Mouse (Mus musculus): ENCODE data around the gene Pabpn1. TPM values are rescaled to one million over a fixed set of nuclear protein-coding genes. Genes with fewer than 3 reads are reported as not detected.

Pabpn1 gene
- polyA plus RNA-seq, 1 experiment from 2014 or later: 123 TPM

- Histone ChIP-seq H3K4me3 (replicated peaks; ENCODE audit: low read depth, low read length) (no peak overlapping the region), H3K27ac (no peak overlapping the region), H3K4me1 (replicated peaks; ENCODE audit: insufficient read depth, low read length) (peaks cover 13% of the 10 kb centered on the region), H3K27me3 (ENCODE audit: insufficient read depth, low read length) (no peaks in the 10 kb centered on the region), H3K36me3 (ENCODE audit: insufficient read depth, low read length) (no peaks in the 10 kb centered on the region), H3K9me3 (replicated peaks; ENCODE audit: low read length) (no peaks in the 10 kb centered on the region), H3K4me2 (ENCODE audit: low read length) (no peak overlapping the region), H3K9ac (ENCODE audit: low read depth, low read length) (no peak overlapping the region)
- 77% methylated on average over 16 of the region's 16 CpGs for WGBS
- no peak for DNase-seq (ENCODE audit: low spot score)
- no peak for ATAC-seq (replicated peaks; ENCODE audit: low FRiP score, low read depth)
- TF ChIP-seq CTCF (IDR thresholded peaks at IDR 0.05; ENCODE audit: low read depth): no peak
These were observed 45.3 kb downstream of the Pabpn1 start for GRCm38 (mm10) chr14:54937361-54938182.

- H3K4me3 ChIP-seq (replicated peaks; ENCODE audit: low read depth, low read length): no peak overlapping the region
- no peak for TF ChIP-seq CTCF (IDR thresholded peaks at IDR 0.05; ENCODE audit: low read depth)
- DNase-seq (ENCODE audit: low spot score): no peak
- no peaks in the 10 kb centered on the region for H3K27me3 ChIP-seq (ENCODE audit: insufficient read depth, low read length)
- H3K9ac ChIP-seq (ENCODE audit: low read depth, low read length): no peak overlapping the region
- 72% methylated on average over 15 of the region's 15 CpGs for WGBS
- H3K36me3 ChIP-seq (ENCODE audit: insufficient read depth, low read length): no peaks in the 10 kb centered on the region
- H3K27ac ChIP-seq: no peak overlapping the region
- peaks cover 13% of the 10 kb centered on the region for H3K4me1 ChIP-seq (replicated peaks; ENCODE audit: insufficient read depth, low read length)
- no peaks in the 10 kb centered on the region for H3K9me3 ChIP-seq (replicated peaks; ENCODE audit: low read length)
- no peak for ATAC-seq (replicated peaks; ENCODE audit: low FRiP score, low read depth)
- H3K4me2 ChIP-seq (ENCODE audit: low read length): no peak overlapping the region
These were observed 46.3 kb downstream of the Pabpn1 start for GRCm38 (mm10) chr14:54938431-54939219.

DNA sequence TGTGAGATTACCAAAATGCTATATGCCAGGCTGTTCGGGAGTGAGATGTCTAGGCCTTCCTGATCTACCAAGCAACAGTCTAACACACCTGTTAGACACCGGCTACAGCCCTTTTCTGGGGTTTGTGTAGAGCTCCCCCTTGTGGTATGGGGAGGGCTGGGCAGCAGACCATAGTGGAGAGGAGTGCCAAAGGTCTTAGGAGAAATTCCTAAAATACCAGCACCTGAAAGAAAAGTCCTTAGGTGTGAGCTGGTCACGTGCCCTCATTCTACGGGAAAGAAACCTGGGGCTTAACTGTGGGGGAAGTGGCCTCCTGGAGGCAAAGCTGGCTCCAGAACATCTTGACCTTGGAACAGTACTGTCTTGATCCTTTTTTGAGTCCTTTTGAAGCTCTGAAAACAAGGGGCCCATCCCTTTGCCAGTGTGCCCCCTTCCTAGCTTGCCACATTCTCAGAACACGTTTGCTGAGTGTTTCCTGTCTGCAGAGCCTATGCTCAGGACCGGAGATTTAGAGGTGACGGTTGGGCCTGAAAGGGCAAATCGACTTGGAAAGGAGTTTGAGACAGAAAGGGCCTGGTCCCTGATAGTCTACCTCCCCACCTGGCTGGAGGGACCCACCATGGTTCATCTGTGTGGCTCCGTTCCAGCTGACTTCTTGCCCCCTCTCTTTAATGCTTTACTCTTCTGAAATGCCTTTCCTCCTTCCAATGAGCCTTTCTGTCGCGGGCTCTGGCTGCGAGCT lies 47.3 kb downstream of the Pabpn1 start:
- peak overlapping the region; percentile 52; the same call in 1 of the 2 replicates for H3K27ac ChIP-seq
- H3K9me3 ChIP-seq (replicated peaks; ENCODE audit: low read length): no peaks in the 10 kb centered on the region
- ATAC-seq (replicated peaks; ENCODE audit: low FRiP score, low read depth): peak; percentile 70; the same call in 1 of the 2 replicates
- WGBS: 46% methylated on average over 12 of the region's 12 CpGs
- no peak overlapping the region for H3K9ac ChIP-seq (ENCODE audit: low read depth, low read length)
- H3K4me1 ChIP-seq (replicated peaks; ENCODE audit: insufficient read depth, low read length): peaks cover 13% of the 10 kb centered on the region
- DNase-seq (ENCODE audit: low spot score): peak; percentile 81
- peak; percentile 92 for TF ChIP-seq CTCF (IDR thresholded peaks at IDR 0.05; ENCODE audit: low read depth)
- H3K27me3 ChIP-seq (ENCODE audit: insufficient read depth, low read length): no peaks in the 10 kb centered on the region
- H3K4me3 ChIP-seq (replicated peaks; ENCODE audit: low read depth, low read length): no peak overlapping the region
- no peak overlapping the region for H3K4me2 ChIP-seq (ENCODE audit: low read length)
- no peaks in the 10 kb centered on the region for H3K36me3 ChIP-seq (ENCODE audit: insufficient read depth, low read length)

DNA sequence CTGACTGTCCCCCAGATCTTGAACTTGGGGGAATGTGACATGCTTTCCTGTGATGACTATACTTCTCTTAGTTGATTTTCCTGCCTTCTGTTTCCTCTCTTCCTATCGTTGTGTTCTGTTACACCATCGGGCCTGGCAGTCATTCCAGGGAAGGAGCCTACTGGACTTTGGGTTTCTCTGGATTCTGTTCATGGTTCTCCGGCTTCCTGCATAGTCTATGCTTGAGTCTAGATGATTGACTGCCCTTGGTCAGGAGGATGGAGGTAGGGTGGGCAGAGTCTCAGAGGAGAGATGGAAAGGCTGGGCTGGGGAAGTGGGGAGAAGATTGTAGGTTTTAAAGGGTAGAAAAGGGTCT lies 47.9 kb downstream of the Pabpn1 start:
- H3K27me3 ChIP-seq (ENCODE audit: insufficient read depth, low read length): no peaks in the 10 kb centered on the region
- H3K36me3 ChIP-seq (ENCODE audit: insufficient read depth, low read length): no peaks in the 10 kb centered on the region
- WGBS: 59% methylated on average over 3 of the region's 3 CpGs
- no peak overlapping the region for H3K4me2 ChIP-seq (ENCODE audit: low read length)
- peak overlapping the region; percentile 52; the same call in 1 of the 2 replicates for H3K27ac ChIP-seq
- H3K9ac ChIP-seq (ENCODE audit: low read depth, low read length): no peak overlapping the region
- H3K9me3 ChIP-seq (replicated peaks; ENCODE audit: low read length): no peaks in the 10 kb centered on the region
- DNase-seq (ENCODE audit: low spot score) (no peak), ATAC-seq (replicated peaks; ENCODE audit: low FRiP score, low read depth) (no peak)
- peaks cover 13% of the 10 kb centered on the region for H3K4me1 ChIP-seq (replicated peaks; ENCODE audit: insufficient read depth, low read length)
- no peak for TF ChIP-seq CTCF (IDR thresholded peaks at IDR 0.05; ENCODE audit: low read depth)
- no peak overlapping the region for H3K4me3 ChIP-seq (replicated peaks; ENCODE audit: low read depth, low read length)

GRCm38 (mm10) chr14:54941024-54941978 lies 49.0 kb downstream of the Pabpn1 start:
- H3K9me3 ChIP-seq (replicated peaks; ENCODE audit: low read length): no peaks in the 10 kb centered on the region
- 66% methylated on average over 13 of the region's 13 CpGs for WGBS
- H3K27ac ChIP-seq: no peak overlapping the region
- DNase-seq (ENCODE audit: low spot score) (no peak), ATAC-seq (replicated peaks; ENCODE audit: low FRiP score, low read depth) (no peak)
- H3K9ac ChIP-seq (ENCODE audit: low read depth, low read length): no peak overlapping the region
- no peak for TF ChIP-seq CTCF (IDR thresholded peaks at IDR 0.05; ENCODE audit: low read depth)
- H3K27me3 ChIP-seq (ENCODE audit: insufficient read depth, low read length): no peaks in the 10 kb centered on the region
- no peaks in the 10 kb centered on the region for H3K36me3 ChIP-seq (ENCODE audit: insufficient read depth, low read length)
- no peak overlapping the region for H3K4me3 ChIP-seq (replicated peaks; ENCODE audit: low read depth, low read length)
- peaks cover 8% of the 10 kb centered on the region for H3K4me1 ChIP-seq (replicated peaks; ENCODE audit: insufficient read depth, low read length)
- no peak overlapping the region for H3K4me2 ChIP-seq (ENCODE audit: low read length)

All from kidney, postnatal 0 days (tissue).